Mouse (Mus musculus): ENCODE results near the gene H2-T22. TPM values are rescaled to one million over a fixed set of nuclear protein-coding genes. Genes with fewer than 3 reads are reported as not detected.
"Not testable (repeated sequence)": the region's sequence is repeated elsewhere in the genome, so short reads cannot be mapped to it uniquely, and the experiment has no call there.

The H2-T22 gene
- polyA plus RNA-seq, 1 experiment from 2014 or later = 9.2 TPM

GRCm38 (mm10) chr17:36014977-36015376, 27.6 kb downstream of the H2-T22 start:
- no peak for ATAC-seq (ENCODE audit: insufficient read depth, low FRiP score, low TSS enrichment)
- H3K4me2 ChIP-seq (ENCODE audit: low read depth) = no peak overlapping the region
- H3K9me3 ChIP-seq (ENCODE audit: control insufficient read depth, low read length) = no peaks in the 10 kb centered on the region
- DNase-seq (ENCODE audit: low spot score) = no peak
- WGBS = 91% methylated on average over 5 of the region's 5 CpGs
- H3K27ac ChIP-seq (ENCODE audit: low read depth, low read length) = no peak overlapping the region
- peaks cover 7% of the 10 kb centered on the region for H3K36me3 ChIP-seq (ENCODE audit: control insufficient read depth, insufficient read depth, low read length)
- no peaks in the 10 kb centered on the region for H3K27me3 ChIP-seq (ENCODE audit: control insufficient read depth, insufficient read depth, low read length)
- H3K4me1 ChIP-seq (ENCODE audit: control insufficient read depth, insufficient read depth, low read length) = no peaks in the 10 kb centered on the region
- no peak overlapping the region for H3K4me3 ChIP-seq (ENCODE audit: low read depth, low read length)
- no peak overlapping the region for H3K9ac ChIP-seq (ENCODE audit: low read length)

DNA sequence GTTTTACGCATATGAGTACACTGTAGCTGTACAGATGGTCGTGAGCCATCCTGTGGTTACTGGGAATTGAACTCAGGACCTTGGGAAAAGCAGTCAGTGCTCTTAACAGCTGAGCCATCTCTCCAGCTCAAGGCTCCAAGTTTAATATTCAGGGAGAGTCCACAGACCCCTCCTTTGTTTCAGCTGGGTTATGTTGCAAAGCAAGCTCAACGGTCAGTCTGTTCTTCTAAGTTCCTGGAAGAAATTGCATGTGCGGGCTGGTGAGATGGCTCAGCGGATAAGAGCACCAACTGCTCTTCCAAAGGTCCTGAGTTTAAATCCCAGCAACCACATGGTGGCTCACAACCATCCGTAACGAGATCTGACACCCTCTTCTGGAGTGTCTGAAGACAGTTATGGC, 38.1 kb downstream of the H2-T22 start:
- not testable (repeated sequence) for DNase-seq (ENCODE audit: low spot score); H3K9me3 ChIP-seq (ENCODE audit: control insufficient read depth, low read length); H3K27me3 ChIP-seq (ENCODE audit: control insufficient read depth, insufficient read depth, low read length); H3K27ac ChIP-seq (ENCODE audit: low read depth, low read length); H3K4me1 ChIP-seq (ENCODE audit: control insufficient read depth, insufficient read depth, low read length); H3K4me2 ChIP-seq (ENCODE audit: low read depth); H3K4me3 ChIP-seq (ENCODE audit: low read depth, low read length); ATAC-seq (ENCODE audit: insufficient read depth, low FRiP score, low TSS enrichment); H3K9ac ChIP-seq (ENCODE audit: low read length); H3K36me3 ChIP-seq (ENCODE audit: control insufficient read depth, insufficient read depth, low read length)
- WGBS = 96% methylated on average over 7 of the region's 7 CpGs

- Histone ChIP-seq H3K27me3 (ENCODE audit: control insufficient read depth, insufficient read depth, low read length) (no peaks in the 10 kb centered on the region), H3K36me3 (ENCODE audit: control insufficient read depth, insufficient read depth, low read length) (peaks cover 2% of the 10 kb centered on the region; the same call in 1 of the 2 replicates), H3K9me3 (ENCODE audit: control insufficient read depth, low read length) (no peaks in the 10 kb centered on the region), H3K9ac (ENCODE audit: low read length) (no peak overlapping the region), H3K4me3 (ENCODE audit: low read depth, low read length) (no peak overlapping the region), H3K4me1 (ENCODE audit: control insufficient read depth, insufficient read depth, low read length) (no peaks in the 10 kb centered on the region), H3K4me2 (ENCODE audit: low read depth) (no peak overlapping the region), H3K27ac (ENCODE audit: low read depth, low read length) (no peak overlapping the region)
- ATAC-seq (ENCODE audit: insufficient read depth, low FRiP score, low TSS enrichment) (no peak), DNase-seq (ENCODE audit: low spot score) (no peak)
- WGBS = 91% methylated on average over 7 of the region's 7 CpGs
Observed at GRCm38 (mm10) chr17:36003331-36003730, 39.2 kb downstream of the H2-T22 start.

DNA sequence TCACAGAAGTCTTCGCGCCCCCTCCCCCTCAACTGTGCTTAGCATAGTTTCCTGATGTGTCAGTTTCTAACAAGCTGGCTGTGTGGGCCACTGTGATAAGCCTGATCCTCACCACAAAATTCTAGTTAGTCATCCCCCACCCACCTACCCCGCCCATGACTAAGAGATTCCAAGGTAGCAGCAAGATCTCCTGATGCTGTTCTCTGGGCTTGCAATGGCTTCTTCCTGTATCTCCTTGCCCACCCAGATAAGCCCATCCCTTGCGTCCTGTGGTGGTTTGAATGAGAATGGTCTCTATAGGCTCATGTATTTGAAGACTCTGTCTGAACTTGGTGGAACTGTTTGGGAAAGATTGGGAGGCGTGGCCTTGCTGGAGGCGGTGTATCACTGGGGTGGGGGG, 40.6 kb downstream of the H2-T22 start:
- DNase-seq (ENCODE audit: low spot score) (no peak), ATAC-seq (ENCODE audit: insufficient read depth, low FRiP score, low TSS enrichment) (no peak)
- Histone ChIP-seq H3K9ac (ENCODE audit: low read length) (no peak overlapping the region), H3K4me1 (ENCODE audit: control insufficient read depth, insufficient read depth, low read length) (no peaks in the 10 kb centered on the region), H3K27me3 (ENCODE audit: control insufficient read depth, insufficient read depth, low read length) (no peaks in the 10 kb centered on the region), H3K36me3 (ENCODE audit: control insufficient read depth, insufficient read depth, low read length) (peaks cover 2% of the 10 kb centered on the region; the same call in 1 of the 2 replicates), H3K4me3 (ENCODE audit: low read depth, low read length) (no peak overlapping the region), H3K27ac (ENCODE audit: low read depth, low read length) (no peak overlapping the region), H3K9me3 (ENCODE audit: control insufficient read depth, low read length) (no peaks in the 10 kb centered on the region), H3K4me2 (ENCODE audit: low read depth) (no peak overlapping the region)
- 95% methylated on average over 6 of the region's 6 CpGs for WGBS

GRCm38 (mm10) chr17:36001121-36001897, 41.2 kb downstream of the H2-T22 start:
- Histone ChIP-seq H3K27me3 (ENCODE audit: control insufficient read depth, insufficient read depth, low read length) (no peaks in the 10 kb centered on the region), H3K27ac (ENCODE audit: low read depth, low read length) (no peak overlapping the region), H3K9ac (ENCODE audit: low read length) (no peak overlapping the region), H3K4me3 (ENCODE audit: low read depth, low read length) (no peak overlapping the region), H3K4me1 (ENCODE audit: control insufficient read depth, insufficient read depth, low read length) (no peaks in the 10 kb centered on the region), H3K36me3 (ENCODE audit: control insufficient read depth, insufficient read depth, low read length) (peaks cover 2% of the 10 kb centered on the region; the same call in 1 of the 2 replicates), H3K4me2 (ENCODE audit: low read depth) (no peak overlapping the region), H3K9me3 (ENCODE audit: control insufficient read depth, low read length) (no peaks in the 10 kb centered on the region)
- WGBS = 93% methylated on average over 12 of the region's 12 CpGs
- no peak for DNase-seq (ENCODE audit: low spot score)
- ATAC-seq (ENCODE audit: insufficient read depth, low FRiP score, low TSS enrichment) = no peak

GRCm38 (mm10) chr17:36000349-36000748, 42.2 kb downstream of the H2-T22 start:
- Histone ChIP-seq H3K9me3 (ENCODE audit: control insufficient read depth, low read length) (no peaks in the 10 kb centered on the region), H3K4me3 (ENCODE audit: low read depth, low read length) (no peak overlapping the region), H3K27me3 (ENCODE audit: control insufficient read depth, insufficient read depth, low read length) (no peaks in the 10 kb centered on the region), H3K4me1 (ENCODE audit: control insufficient read depth, insufficient read depth, low read length) (peaks cover 3% of the 10 kb centered on the region; the same call in 1 of the 2 replicates), H3K4me2 (ENCODE audit: low read depth) (no peak overlapping the region), H3K36me3 (ENCODE audit: control insufficient read depth, insufficient read depth, low read length) (no peaks in the 10 kb centered on the region), H3K9ac (ENCODE audit: low read length) (no peak overlapping the region), H3K27ac (ENCODE audit: low read depth, low read length) (no peak overlapping the region)
- ATAC-seq (ENCODE audit: insufficient read depth, low FRiP score, low TSS enrichment) (no peak), DNase-seq (ENCODE audit: low spot score) (no peak)
- 88% methylated on average over 4 of the region's 4 CpGs for WGBS

DNA sequence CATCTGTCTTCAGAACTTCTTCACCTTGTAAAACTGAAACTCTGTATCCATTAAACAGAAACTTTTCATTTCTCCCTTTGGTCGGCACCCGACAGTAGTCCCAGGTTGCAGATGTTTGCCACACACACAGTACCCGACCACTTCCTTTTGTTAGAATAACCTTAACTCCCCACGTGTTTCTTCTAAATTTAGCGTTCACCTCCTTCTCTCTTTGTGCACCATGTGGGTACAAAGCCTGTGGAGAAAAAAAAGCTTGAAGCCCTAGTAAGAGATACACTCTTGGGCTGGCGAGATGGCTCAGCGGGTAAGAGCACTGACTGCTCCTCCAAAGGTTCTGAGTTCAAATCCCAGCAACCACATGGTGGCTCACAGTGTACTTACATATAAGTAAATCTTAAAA, 43.2 kb downstream of the H2-T22 start:
- Histone ChIP-seq H3K4me3 (ENCODE audit: low read depth, low read length) (no peak overlapping the region), H3K4me1 (ENCODE audit: control insufficient read depth, insufficient read depth, low read length) (peaks cover 4% of the 10 kb centered on the region; the same call in 1 of the 2 replicates), H3K4me2 (ENCODE audit: low read depth) (no peak overlapping the region), H3K27ac (ENCODE audit: low read depth, low read length) (no peak overlapping the region), H3K36me3 (ENCODE audit: control insufficient read depth, insufficient read depth, low read length) (no peaks in the 10 kb centered on the region), H3K27me3 (ENCODE audit: control insufficient read depth, insufficient read depth, low read length) (no peaks in the 10 kb centered on the region), H3K9ac (ENCODE audit: low read length) (no peak overlapping the region), H3K9me3 (ENCODE audit: control insufficient read depth, low read length) (no peaks in the 10 kb centered on the region)
- ATAC-seq (ENCODE audit: insufficient read depth, low FRiP score, low TSS enrichment) (no peak), DNase-seq (ENCODE audit: low spot score) (no peak)
- 92% methylated on average over 7 of the region's 7 CpGs for WGBS

- Histone ChIP-seq H3K27me3 (ENCODE audit: control insufficient read depth, insufficient read depth, low read length) (no peaks in the 10 kb centered on the region), H3K4me2 (ENCODE audit: low read depth) (no peak overlapping the region), H3K36me3 (ENCODE audit: control insufficient read depth, insufficient read depth, low read length) (no peaks in the 10 kb centered on the region), H3K27ac (ENCODE audit: low read depth, low read length) (no peak overlapping the region), H3K9me3 (ENCODE audit: control insufficient read depth, low read length) (no peaks in the 10 kb centered on the region), H3K9ac (ENCODE audit: low read length) (no peak overlapping the region), H3K4me1 (ENCODE audit: control insufficient read depth, insufficient read depth, low read length) (peaks cover 4% of the 10 kb centered on the region; the same call in 1 of the 2 replicates), H3K4me3 (ENCODE audit: low read depth, low read length) (no peak overlapping the region)
- DNase-seq (ENCODE audit: low spot score) (no peak), ATAC-seq (ENCODE audit: insufficient read depth, low FRiP score, low TSS enrichment) (no peak)
- WGBS = 92% methylated on average over 6 of the region's 6 CpGs
Observed at GRCm38 (mm10) chr17:35998545-35999305, 43.8 kb downstream of the H2-T22 start.

Measured in neural tube, embryonic 11.5 days (tissue).